18 mouse cellular contexts compared by ENCODE assay signal in the genomic region with DNA sequence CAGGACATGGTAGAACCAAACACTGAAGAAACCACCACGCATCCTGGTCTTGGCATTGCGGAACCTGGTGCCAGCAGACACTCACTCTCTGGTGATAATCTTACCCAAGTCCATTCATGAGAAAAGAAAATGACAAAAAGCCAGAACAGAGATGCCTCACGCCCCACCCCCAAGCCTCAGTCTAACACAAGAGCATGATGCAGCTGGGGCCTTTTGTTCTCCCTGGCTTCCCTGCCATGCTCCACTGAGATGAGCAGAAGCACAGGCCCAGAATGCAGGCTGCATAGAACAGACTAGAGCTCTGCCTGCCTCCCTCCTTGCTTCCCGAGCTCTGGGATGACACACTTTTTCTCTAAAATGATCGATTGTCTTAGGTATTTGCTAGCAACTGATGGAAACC. TPM values are rescaled to one million over a fixed set of nuclear protein-coding genes. Genes with fewer than 3 reads are reported as not detected.
A peak's percentile ranks its signal among the peaks of the same experiment; 100 is the strongest.
DNase-seq lines count a peak whose midpoint lies in the region; ATAC-seq and TF ChIP-seq lines count a peak whose summit lies in the region.
"Had no signal": no experiment of that assay in that cellular context is flagged by ENCODE, and none has a peak within 500 bp of the region (broad histone marks: within the 10 kb centered on the region; RNA-seq: fewer than 3 reads in every experiment).

No protein-coding gene starts in this region.

- no peak overlapping the region for H3K9ac ChIP-seq in hindbrain, embryonic 11.5 days (ENCODE audit: low read depth, low read length)
- 0 out of 2 replicates have a peak overlapping the region, but pooled peaks have one; percentile 9 for H3K9ac ChIP-seq in midbrain, embryonic 11.5 days (ENCODE audit: low read length)
- no peak overlapping the region for H3K9ac ChIP-seq in midbrain, postnatal 0 days (replicated peaks; ENCODE audit: low read length, poor library complexity, severe bottlenecking)
- H3K9ac ChIP-seq: heart, embryonic 13.5 days; limb, embryonic 13.5 days; liver, embryonic 14.5 days; stomach, embryonic 15.5 days had no signal

- H3K36me3 ChIP-seq in hindbrain, embryonic 10.5 days = peaks cover 100% of the 10 kb centered on the region
- peaks cover 31% of the 10 kb centered on the region for H3K36me3 ChIP-seq in hindbrain, embryonic 11.5 days (ENCODE audit: control insufficient read depth, insufficient read depth, low read length)
- peaks cover 46% of the 10 kb centered on the region for H3K36me3 ChIP-seq in midbrain, embryonic 11.5 days (ENCODE audit: control insufficient read depth, insufficient read depth, low read length)
- peaks cover 87% of the 10 kb centered on the region for H3K36me3 ChIP-seq in midbrain, postnatal 0 days (ENCODE audit: insufficient read depth, low read length)

- peak overlapping the region; percentile 4; the same call in 1 of the 2 replicates for H3K27ac ChIP-seq in hindbrain, embryonic 10.5 days
- H3K27ac ChIP-seq in hindbrain, embryonic 11.5 days (ENCODE audit: low read depth, low read length) = no peak overlapping the region
- H3K27ac ChIP-seq in midbrain, embryonic 11.5 days (ENCODE audit: low read depth, low read length) = no peak overlapping the region
- no peak overlapping the region for H3K27ac ChIP-seq in midbrain, postnatal 0 days (ENCODE audit: low read depth, low read length)
- H3K27ac ChIP-seq: gastrocnemius, adult 2 months; heart, embryonic 13.5 days; limb, embryonic 13.5 days; liver, embryonic 14.5 days; stomach, embryonic 15.5 days had no signal

- ATAC-seq in hindbrain, embryonic 11.5 days (ENCODE audit: low FRiP score) = no peak
- ATAC-seq in midbrain, embryonic 11.5 days (ENCODE audit: low FRiP score) = no peak
- ATAC-seq in midbrain, postnatal 0 days (ENCODE audit: low FRiP score) = no peak

- no peaks in the 10 kb centered on the region for H3K4me1 ChIP-seq in hindbrain, embryonic 10.5 days (replicated peaks)
- no peaks in the 10 kb centered on the region for H3K4me1 ChIP-seq in hindbrain, embryonic 11.5 days (replicated peaks; ENCODE audit: control insufficient read depth, insufficient read depth, low read length)
- no peaks in the 10 kb centered on the region for H3K4me1 ChIP-seq in midbrain, embryonic 11.5 days (ENCODE audit: control insufficient read depth, insufficient read depth, low read length)
- H3K4me1 ChIP-seq in midbrain, postnatal 0 days (ENCODE audit: insufficient read depth, low read length) = no peaks in the 10 kb centered on the region
- H3K4me1 ChIP-seq: heart, embryonic 13.5 days; limb, embryonic 13.5 days; stomach, embryonic 15.5 days had no signal

- no peak for TF ChIP-seq CTCF in midbrain, postnatal 0 days (IDR thresholded peaks at IDR 0.05)
- no peak for TF ChIP-seq CTCF in brain, embryonic 14.5 days (IDR thresholded peaks at IDR 0.05; ENCODE audit: borderline replicate concordance, extremely low read depth, insufficient read depth, insufficient read length)

- H3K4me2 ChIP-seq in hindbrain, embryonic 11.5 days (replicated peaks; ENCODE audit: low read depth, low read length) = no peak overlapping the region
- H3K4me2 ChIP-seq in midbrain, embryonic 11.5 days = no peak overlapping the region
- no peak overlapping the region for H3K4me2 ChIP-seq in midbrain, postnatal 0 days (ENCODE audit: low read depth, low read length, poor library complexity, severe bottlenecking)
- H3K4me2 ChIP-seq: heart, embryonic 13.5 days; limb, embryonic 13.5 days; stomach, embryonic 15.5 days had no signal

- H3K9me3 ChIP-seq in hindbrain, embryonic 10.5 days = no peaks in the 10 kb centered on the region
- H3K9me3 ChIP-seq in hindbrain, embryonic 11.5 days (ENCODE audit: control insufficient read depth, low read length) = no peaks in the 10 kb centered on the region
- no peaks in the 10 kb centered on the region for H3K9me3 ChIP-seq in midbrain, embryonic 11.5 days (ENCODE audit: control insufficient read depth, low read length)
- H3K9me3 ChIP-seq in midbrain, postnatal 0 days (ENCODE audit: low read length) = no peaks in the 10 kb centered on the region
- H3K9me3 ChIP-seq: heart, embryonic 13.5 days; limb, embryonic 13.5 days; stomach, embryonic 15.5 days had no signal

- H3K4me3 ChIP-seq in hindbrain, embryonic 10.5 days = no peak overlapping the region
- H3K4me3 ChIP-seq in hindbrain, embryonic 11.5 days (ENCODE audit: low read depth, low read length) = no peak overlapping the region
- no peak overlapping the region for H3K4me3 ChIP-seq in midbrain, embryonic 11.5 days (ENCODE audit: low read depth, low read length)
- no peak overlapping the region for H3K4me3 ChIP-seq in midbrain, postnatal 0 days (ENCODE audit: low read depth, low read length)
- H3K4me3 ChIP-seq: erythroblast, embryonic 14.5 days; gastrocnemius, adult 2 months; heart, embryonic 13.5 days; limb, embryonic 13.5 days; myocyte; stomach, embryonic 15.5 days had no signal

- no peak for DNase-seq in hindbrain, embryonic 10.5 days (ENCODE audit: low spot score)
- DNase-seq in hindbrain, embryonic 11.5 days (ENCODE audit: low spot score) = no peak
- DNase-seq in midbrain, embryonic 11.5 days (ENCODE audit: low spot score, missing footprints) = no peak
- no peak for DNase-seq in midbrain, postnatal 0 days (ENCODE audit: low spot score)
- DNase-seq in brain, embryonic 14.5 days (ENCODE audit: low read depth) = peak; percentile 22
- DNase-seq in layer of hippocampus, postnatal 14 days (ENCODE audit: low spot score in 2 of 2) = peak; percentile 30 to 60
- DNase-seq in adrenal gland, adult 8-10 months = no peak
- DNase-seq: B cell, adult 2 months; gastrocnemius, adult 2 months; kidney, adult 9 months; kidney, postnatal 36 days; thymus, adult 2 months had no signal

- WGBS in hindbrain, embryonic 10.5 days = 84% methylated on average over 5 of the region's 5 CpGs
- 88% methylated on average over 5 of the region's 5 CpGs for WGBS in hindbrain, embryonic 11.5 days
- 89% methylated on average over 5 of the region's 5 CpGs for WGBS in midbrain, embryonic 11.5 days
- WGBS in midbrain, postnatal 0 days = 70% methylated on average over 5 of the region's 5 CpGs

- TF ChIP-seq POLR2A in brain, embryonic 14.5 days (IDR thresholded peaks at IDR 0.05; ENCODE audit: borderline replicate concordance, extremely low read depth, insufficient read depth, insufficient read length, poor library complexity, severe bottlenecking) = no peak

- H3K27me3 ChIP-seq in hindbrain, embryonic 10.5 days (ENCODE audit: insufficient read depth, poor library complexity, severe bottlenecking) = no peaks in the 10 kb centered on the region
- no peaks in the 10 kb centered on the region for H3K27me3 ChIP-seq in hindbrain, embryonic 11.5 days (ENCODE audit: control insufficient read depth, insufficient read depth, low read length)
- no peaks in the 10 kb centered on the region for H3K27me3 ChIP-seq in midbrain, embryonic 11.5 days (ENCODE audit: control insufficient read depth, insufficient read depth, low read length)
- no peaks in the 10 kb centered on the region for H3K27me3 ChIP-seq in midbrain, postnatal 0 days (ENCODE audit: insufficient read depth, low read length)
- H3K27me3 ChIP-seq: heart, embryonic 13.5 days; limb, embryonic 13.5 days; stomach, embryonic 15.5 days had no signal

RNA-seq across cellular contexts. Expression of a gene that starts 14.8 kb away (rescaled TPM):
- 13.9 and 23.0 TPM in 2 replicates for polyA plus RNA-seq in hindbrain, embryonic 10.5 days (2016; fragmentation: Nextera tagmentation; extraction: Ambion mirVana)
- 16.5 and 16.7 TPM in 2 replicates for polyA plus RNA-seq in hindbrain, embryonic 11.5 days (2014; fragmentation: Nextera tagmentation; extraction: Ambion mirVana)
- polyA plus RNA-seq in midbrain, embryonic 11.5 days (2014; fragmentation: Nextera tagmentation; extraction: Ambion mirVana) = 12.3 and 12.8 TPM in 2 replicates
- total RNA-seq in midbrain, postnatal 0 days (2014; rRNA removed) = 40.2 and 54.1 TPM in 2 replicates
- polyA plus RNA-seq in midbrain, postnatal 0 days (2015; fragmentation: Nextera tagmentation; extraction: Ambion mirVana) = 20.0 and 21.6 TPM in 2 replicates
- 35.9 and 36.8 TPM in 2 replicates for polyA plus RNA-seq in brain, embryonic 14.5 days (2012; rRNA removed)
- 10 to 100 TPM; 72.0 to 75.0 TPM for total RNA-seq in layer of hippocampus, postnatal 14 days (2021)
- total RNA-seq in adrenal gland, adult 8-10 months (2022) = 10 to 100 TPM; 23.4 to 28.1 (median 24.4) TPM

RNA-seq across cellular contexts. Expression of a gene that starts 26.9 kb away (rescaled TPM):
- 18.9 and 21.6 TPM in 2 replicates for polyA plus RNA-seq in hindbrain, embryonic 10.5 days (2016; fragmentation: Nextera tagmentation; extraction: Ambion mirVana)
- 9.8 and 9.9 TPM in 2 replicates for polyA plus RNA-seq in hindbrain, embryonic 11.5 days (2014; fragmentation: Nextera tagmentation; extraction: Ambion mirVana)
- 8.7 and 9.0 TPM in 2 replicates for polyA plus RNA-seq in midbrain, embryonic 11.5 days (2014; fragmentation: Nextera tagmentation; extraction: Ambion mirVana)
- total RNA-seq in midbrain, postnatal 0 days (2014; rRNA removed) = 13.7 and 20.4 TPM in 2 replicates
- polyA plus RNA-seq in midbrain, postnatal 0 days (2015; fragmentation: Nextera tagmentation; extraction: Ambion mirVana) = 10.6 and 13.1 TPM in 2 replicates
- 20.0 and 23.4 TPM in 2 replicates for polyA plus RNA-seq in brain, embryonic 14.5 days (2012; rRNA removed)
- total RNA-seq in layer of hippocampus, postnatal 14 days (2021) = 10 to 100 TPM; 22.9 to 26.0 TPM
- 10 to 100 TPM; 21.0 to 36.9 (median 28.9) TPM for total RNA-seq in adrenal gland, adult 8-10 months (2022)

Comparison
In these comparisons a context has a peak if more than half of its experiments do, and no peak if none do; other contexts are left out.
1. DNase-seq: peak in brain, embryonic 14.5 days (single experiment) and layer of hippocampus, postnatal 14 days (2 of 2); none in hindbrain, embryonic 10.5 days (single experiment), hindbrain, embryonic 11.5 days (single experiment), midbrain, embryonic 11.5 days (single experiment), midbrain, postnatal 0 days (single experiment) and adrenal gland, adult 8-10 months (single experiment).